Mouse (Mus musculus): ENCODE measurements around the gene Nhsl1. TPM values are rescaled to one million over a fixed set of nuclear protein-coding genes. Genes with fewer than 3 reads are reported as not detected.
A peak's percentile ranks its signal among the peaks of the same experiment; 100 is the strongest.

The Nhsl1 gene
- polyA plus RNA-seq, 1 experiment from 2014 or later, result 13.3 TPM

GRCm38 (mm10) chr10:18471648-18472047 is 152.9 kb downstream of the Nhsl1 start:
- Histone ChIP-seq H3K27me3 (replicated peaks) (no peaks in the 10 kb centered on the region), H3K27ac (replicated peaks) (peak overlapping the region; percentile 87), H3K9ac (replicated peaks) (0 out of 2 replicates have a peak overlapping the region, but pooled peaks have one; percentile 18), H3K9me3 (replicated peaks) (no peaks in the 10 kb centered on the region), H3K4me3 (replicated peaks) (peak overlapping the region; percentile 46), H3K4me1 (peaks cover 55% of the 10 kb centered on the region), H3K36me3 (no peaks in the 10 kb centered on the region), H3K4me2 (peak overlapping the region; percentile 71)
- 38% methylated on average over 5 of the region's 5 CpGs for WGBS
- ATAC-seq (ENCODE audit: low FRiP score), result peak; percentile 22; the same call in 1 of the 2 replicates

- Histone ChIP-seq H3K27me3 (replicated peaks) (no peaks in the 10 kb centered on the region), H3K9me3 (replicated peaks) (no peaks in the 10 kb centered on the region), H3K27ac (replicated peaks) (peak overlapping the region; percentile 42), H3K9ac (replicated peaks) (no peak overlapping the region), H3K36me3 (no peaks in the 10 kb centered on the region), H3K4me3 (replicated peaks) (no peak overlapping the region), H3K4me1 (peaks cover 39% of the 10 kb centered on the region), H3K4me2 (0 out of 2 replicates have a peak overlapping the region, but pooled peaks have one; percentile 1)
- WGBS, result 28% methylated on average over 6 of the region's 6 CpGs
- no peak for ATAC-seq (ENCODE audit: low FRiP score)
These were observed 156.3 kb downstream of the Nhsl1 start for GRCm38 (mm10) chr10:18475126-18475525.

- Histone ChIP-seq H3K9me3 (replicated peaks) (no peaks in the 10 kb centered on the region), H3K9ac (replicated peaks) (no peak overlapping the region), H3K4me2 (no peak overlapping the region), H3K27ac (replicated peaks) (no peak overlapping the region), H3K4me3 (replicated peaks) (no peak overlapping the region), H3K27me3 (replicated peaks) (no peaks in the 10 kb centered on the region), H3K4me1 (peaks cover 34% of the 10 kb centered on the region), H3K36me3 (no peaks in the 10 kb centered on the region)
- WGBS, result 81% methylated on average over 4 of the region's 4 CpGs
- ATAC-seq (ENCODE audit: low FRiP score), result no peak
These were observed 159.5 kb downstream of the Nhsl1 start for GRCm38 (mm10) chr10:18478294-18478693.

GRCm38 (mm10) chr10:18479285-18479684 is 160.5 kb downstream of the Nhsl1 start:
- Histone ChIP-seq H3K4me3 (replicated peaks) (no peak overlapping the region), H3K36me3 (no peaks in the 10 kb centered on the region)
- WGBS, result 90% methylated on average over 3 of the region's 3 CpGs

GRCm38 (mm10) chr10:18480836-18481235 is 162.1 kb downstream of the Nhsl1 start:
- no peak for ATAC-seq (ENCODE audit: low FRiP score)

More at GRCm38 (mm10) chr10:18479285-18479684, 160.5 kb downstream of the Nhsl1 start:
- H3K9me3 ChIP-seq (replicated peaks), result no peaks in the 10 kb centered on the region
- H3K4me1 ChIP-seq, result peaks cover 35% of the 10 kb centered on the region
- no peak for ATAC-seq (ENCODE audit: low FRiP score)
- H3K27ac ChIP-seq (replicated peaks), result no peak overlapping the region
- no peak overlapping the region for H3K4me2 ChIP-seq
- H3K27me3 ChIP-seq (replicated peaks), result no peaks in the 10 kb centered on the region
- no peak overlapping the region for H3K9ac ChIP-seq (replicated peaks)

GRCm38 (mm10) chr10:18482558-18483141 is 163.9 kb downstream of the Nhsl1 start:
- Histone ChIP-seq H3K4me3 (replicated peaks) (no peak overlapping the region), H3K9ac (replicated peaks) (0 out of 2 replicates have a peak overlapping the region, but pooled peaks have one; percentile 5), H3K9me3 (replicated peaks) (no peaks in the 10 kb centered on the region), H3K4me2 (peak overlapping the region; percentile 20; the same call in 1 of the 2 replicates), H3K27me3 (replicated peaks) (no peaks in the 10 kb centered on the region), H3K27ac (replicated peaks) (peak overlapping the region; percentile 84), H3K36me3 (no peaks in the 10 kb centered on the region), H3K4me1 (peaks cover 25% of the 10 kb centered on the region)
- ATAC-seq (ENCODE audit: low FRiP score), result peak; percentile 45
- WGBS, result 8% methylated on average over 4 of the region's 4 CpGs

More at GRCm38 (mm10) chr10:18480836-18481235, 162.1 kb downstream of the Nhsl1 start:
- H3K27me3 ChIP-seq (replicated peaks), result no peaks in the 10 kb centered on the region
- no peak overlapping the region for H3K4me2 ChIP-seq
- H3K27ac ChIP-seq (replicated peaks), result no peak overlapping the region
- H3K4me1 ChIP-seq, result peaks cover 25% of the 10 kb centered on the region
- WGBS, result 84% methylated on average over 10 of the region's 10 CpGs
- H3K4me3 ChIP-seq (replicated peaks), result no peak overlapping the region
- no peak overlapping the region for H3K9ac ChIP-seq (replicated peaks)
- no peaks in the 10 kb centered on the region for H3K36me3 ChIP-seq
- no peaks in the 10 kb centered on the region for H3K9me3 ChIP-seq (replicated peaks)

GRCm38 (mm10) chr10:18483658-18484057 is 164.9 kb downstream of the Nhsl1 start:
- Histone ChIP-seq H3K9me3 (replicated peaks) (no peaks in the 10 kb centered on the region), H3K4me3 (replicated peaks) (no peak overlapping the region), H3K27me3 (replicated peaks) (no peaks in the 10 kb centered on the region), H3K4me1 (peaks cover 22% of the 10 kb centered on the region), H3K4me2 (no peak overlapping the region), H3K36me3 (no peaks in the 10 kb centered on the region), H3K27ac (replicated peaks) (0 out of 2 replicates have a peak overlapping the region, but pooled peaks have one; percentile 33), H3K9ac (replicated peaks) (no peak overlapping the region)
- ATAC-seq (ENCODE audit: low FRiP score), result no peak
- 68% methylated on average over 3 of the region's 3 CpGs for whole genome bisulfite sequencing

GRCm38 (mm10) chr10:18484731-18485130 is 165.9 kb downstream of the Nhsl1 start:
- Histone ChIP-seq H3K4me2 (no peak overlapping the region), H3K27me3 (replicated peaks) (no peaks in the 10 kb centered on the region), H3K4me1 (peaks cover 22% of the 10 kb centered on the region), H3K9ac (replicated peaks) (no peak overlapping the region), H3K9me3 (replicated peaks) (no peaks in the 10 kb centered on the region), H3K36me3 (no peaks in the 10 kb centered on the region), H3K4me3 (replicated peaks) (no peak overlapping the region), H3K27ac (replicated peaks) (no peak overlapping the region)
- WGBS, result 94% methylated on average over 5 of the region's 5 CpGs
- no peak for ATAC-seq (ENCODE audit: low FRiP score)

GRCm38 (mm10) chr10:18488239-18488803 is 169.5 kb downstream of the Nhsl1 start:
- H3K9me3 ChIP-seq (replicated peaks), result no peaks in the 10 kb centered on the region
- 75% methylated on average over 7 of the region's 7 CpGs for WGBS

GRCm38 (mm10) chr10:18489936-18490335 is 171.2 kb downstream of the Nhsl1 start:
- Histone ChIP-seq H3K4me1 (peaks cover 7% of the 10 kb centered on the region; the same call in 1 of the 2 replicates), H3K4me2 (no peak overlapping the region), H3K4me3 (replicated peaks) (no peak overlapping the region), H3K9ac (replicated peaks) (no peak overlapping the region), H3K27ac (replicated peaks) (no peak overlapping the region), H3K27me3 (replicated peaks) (no peaks in the 10 kb centered on the region), H3K9me3 (replicated peaks) (no peaks in the 10 kb centered on the region), H3K36me3 (no peaks in the 10 kb centered on the region)
- ATAC-seq (ENCODE audit: low FRiP score), result no peak
- WGBS, result 90% methylated on average over 10 of the region's 10 CpGs

More at GRCm38 (mm10) chr10:18488239-18488803, 169.5 kb downstream of the Nhsl1 start:
- Histone ChIP-seq H3K4me1 (peaks cover 4% of the 10 kb centered on the region; the same call in 1 of the 2 replicates), H3K9ac (replicated peaks) (no peak overlapping the region), H3K27ac (replicated peaks) (no peak overlapping the region), H3K4me2 (no peak overlapping the region), H3K4me3 (replicated peaks) (no peak overlapping the region), H3K27me3 (replicated peaks) (no peaks in the 10 kb centered on the region), H3K36me3 (no peaks in the 10 kb centered on the region)
- ATAC-seq (ENCODE audit: low FRiP score), result no peak

- no peak for ATAC-seq (ENCODE audit: low FRiP score)
- H3K27me3 ChIP-seq (replicated peaks), result no peaks in the 10 kb centered on the region
- peaks cover 10% of the 10 kb centered on the region for H3K4me1 ChIP-seq
- H3K4me3 ChIP-seq (replicated peaks), result no peak overlapping the region
- H3K27ac ChIP-seq (replicated peaks), result no peak overlapping the region
- no peak overlapping the region for H3K4me2 ChIP-seq
- H3K9ac ChIP-seq (replicated peaks), result no peak overlapping the region
- 85% methylated on average over 4 of the region's 4 CpGs for WGBS
- H3K36me3 ChIP-seq, result no peaks in the 10 kb centered on the region
- H3K9me3 ChIP-seq (replicated peaks), result no peaks in the 10 kb centered on the region
These were observed 173.2 kb downstream of the Nhsl1 start for GRCm38 (mm10) chr10:18491952-18492351.

Data from neural tube, embryonic 15.5 days (tissue).